Mouse (Mus musculus) retina, postnatal 7 days (tissue): Measurements from ENCODE around the gene Itih4.

Source experiments
- DNase-seq: peaks from one replicate; pipeline ENCODE4 v3.0.0-alpha.2; 2012; ENCODE audit warnings: low read depth, low spot score

Itih4 gene

GRCm38 (mm10) chr14:30878958-30879571 is 7.2 kb upstream of the Itih4 start, which contains the start of gene Mustn1:
Gene Mustn1, plus strand, starts transcription at chr14:30879200.
- no peak for DNase-seq

DNA sequence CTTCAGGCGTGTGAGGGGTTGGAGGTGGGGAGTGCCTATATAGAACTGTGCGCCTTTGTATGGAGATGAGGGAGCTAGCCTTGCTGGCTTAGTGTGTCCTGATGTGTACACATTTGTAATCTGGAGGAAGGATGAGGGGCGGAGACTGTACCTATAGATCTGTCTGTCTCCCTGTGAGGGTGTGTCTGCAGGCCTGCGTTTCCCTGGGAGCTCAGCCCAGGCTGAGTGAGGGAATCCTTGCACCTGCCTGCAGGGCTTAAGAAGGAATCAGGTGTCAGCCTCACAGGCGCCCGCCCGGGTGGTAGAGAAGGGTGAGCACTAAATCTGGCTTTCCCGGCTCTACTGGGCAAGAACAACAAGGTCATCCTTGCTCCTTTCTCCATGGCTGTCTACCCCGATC is 6.5 kb upstream of the Itih4 start:
- DNase-seq, result no peak

DNA sequence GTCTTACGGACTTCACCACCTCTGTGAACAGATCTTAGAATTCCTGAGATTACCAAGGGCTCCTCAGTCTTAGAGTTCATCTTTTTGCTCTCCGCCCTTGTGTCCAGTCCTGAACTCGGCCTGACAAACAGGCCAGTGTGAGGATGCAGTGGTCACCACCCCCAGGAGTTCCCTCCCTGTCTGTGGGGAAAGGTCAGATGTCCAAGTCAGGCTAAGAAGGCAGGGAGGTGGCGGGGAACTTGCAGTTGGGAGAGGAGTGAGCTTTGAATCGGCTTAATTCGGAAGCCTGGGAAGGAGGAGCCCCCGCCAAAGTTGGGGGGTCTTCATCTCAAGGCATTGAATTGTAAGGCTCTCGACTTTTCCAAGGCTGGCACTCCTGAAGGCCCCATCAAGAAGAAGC is 6.0 kb upstream of the Itih4 start:
- no peak for DNase-seq

DNA sequence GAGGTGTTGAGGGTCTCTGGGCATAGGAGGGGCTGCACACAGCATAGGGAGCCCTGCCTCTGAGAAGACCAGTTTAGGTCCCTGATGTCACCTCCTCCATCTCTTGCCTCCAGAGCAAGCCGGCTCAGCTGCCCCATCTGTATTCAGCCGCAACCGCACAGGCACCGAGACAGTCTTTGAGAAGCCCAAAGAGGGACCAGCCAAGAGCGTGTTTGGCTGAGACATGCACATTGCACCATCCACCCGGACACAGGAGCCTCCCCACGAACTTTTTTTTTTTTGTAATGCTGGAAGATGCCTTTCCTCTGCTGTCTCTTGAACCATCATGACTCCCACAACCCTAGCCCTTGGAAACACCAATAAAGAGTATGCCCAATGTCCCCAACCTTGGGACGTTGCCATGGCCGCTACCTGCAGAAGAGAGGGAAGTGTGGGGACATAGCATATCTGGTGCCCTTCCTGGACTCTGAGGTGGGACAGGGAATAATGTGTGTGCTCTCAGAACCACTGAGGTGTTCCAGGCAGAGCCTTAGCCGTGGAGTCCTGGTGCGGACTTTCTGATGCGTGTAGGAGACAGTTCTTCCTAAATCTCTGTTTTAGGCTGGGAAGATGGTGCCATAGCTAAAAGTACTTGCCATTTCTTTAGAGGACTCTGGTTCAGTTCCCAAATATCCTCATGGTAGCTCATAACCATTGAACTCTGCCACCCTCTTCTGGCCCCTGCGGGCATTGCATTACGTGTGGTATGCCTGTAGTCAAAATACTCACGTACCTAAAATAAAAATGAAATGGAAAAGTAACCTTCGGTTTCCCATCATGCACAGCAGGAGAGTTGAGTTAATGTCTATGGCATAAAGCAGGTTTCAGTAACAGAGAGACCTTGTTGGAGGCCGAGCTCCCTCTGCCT is 5.2 kb upstream of the Itih4 start:
- no peak for DNase-seq

DNA sequence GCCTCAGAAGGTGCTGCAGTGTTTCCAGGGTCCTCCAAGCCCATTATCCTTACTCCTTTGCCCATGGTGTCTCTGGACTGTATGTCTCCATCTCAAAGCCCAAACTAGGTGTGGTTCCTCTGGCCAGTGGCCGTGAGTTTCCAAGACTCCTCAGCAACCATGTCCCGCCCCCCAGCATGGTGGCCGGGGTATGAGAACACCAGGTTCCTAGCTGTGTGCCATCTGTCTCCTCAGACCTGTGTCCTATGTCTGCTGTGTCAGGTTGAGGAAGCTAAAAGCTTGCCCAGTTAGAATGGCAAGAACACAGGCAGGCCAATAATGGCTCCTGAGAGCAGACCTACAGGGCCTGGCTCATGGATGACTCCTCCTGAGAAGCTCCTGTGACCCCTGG is 4.6 kb upstream of the Itih4 start:
- no peak for DNase-seq

GRCm38 (mm10) chr14:30885298-30885697 is 978 bp upstream of the Itih4 start:
- no peak for DNase-seq

DNA sequence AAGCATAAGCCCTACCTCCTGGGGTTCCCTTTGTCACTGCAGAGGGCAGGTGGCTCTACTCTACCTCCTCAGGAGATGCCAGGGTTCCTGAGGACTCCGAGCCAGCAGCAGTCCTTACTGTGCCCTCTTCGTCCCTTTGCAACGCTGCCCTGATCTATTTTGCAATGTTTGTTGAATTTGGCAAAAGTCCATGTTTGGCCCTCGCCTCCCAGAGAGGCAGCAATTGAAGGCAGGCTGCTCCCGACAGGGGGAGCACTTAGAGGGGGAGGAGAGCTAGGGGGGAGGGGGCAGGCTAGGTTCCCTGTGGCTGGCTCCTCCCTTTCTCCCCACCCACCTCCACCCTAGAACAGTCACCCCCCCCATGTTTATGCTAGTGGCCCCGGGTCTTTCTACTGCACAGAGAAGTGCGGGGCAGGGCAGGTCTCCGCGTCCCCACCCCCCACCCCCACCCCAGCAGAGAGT is 2.0 kb downstream of the Itih4 start:
- DNase-seq, result no peak

- DNase-seq, result no peak
Observed at GRCm38 (mm10) chr14:30899972-30900371, 13.7 kb downstream of the Itih4 start.

GRCm38 (mm10) chr14:30902628-30903027 is 16.4 kb downstream of the Itih4 start:
- DNase-seq, result no peak

DNA sequence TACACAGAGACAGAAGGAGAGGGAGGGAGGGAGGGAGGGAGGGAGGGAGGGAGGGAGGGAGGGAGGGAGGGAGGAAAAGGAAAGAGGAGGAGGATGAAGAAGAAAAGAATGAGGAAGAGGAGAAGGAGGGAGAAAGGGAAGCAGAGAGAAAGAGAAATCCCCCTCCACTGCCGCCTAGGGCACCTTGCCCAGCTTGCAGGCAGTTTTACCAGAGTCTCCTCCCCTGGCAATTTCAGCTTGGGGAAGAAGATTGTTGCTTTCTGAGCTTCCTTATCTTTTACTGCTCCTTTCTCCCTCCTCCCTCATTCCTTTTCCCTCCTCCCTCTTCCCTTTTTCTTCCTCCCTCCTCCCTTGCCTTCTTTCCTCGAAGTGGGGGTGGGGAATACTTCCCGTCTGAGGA is 16.8 kb downstream of the Itih4 start:
- no peak for DNase-seq

- no peak for DNase-seq
Observed at GRCm38 (mm10) chr14:30904307-30904706, 18.0 kb downstream of the Itih4 start.

GRCm38 (mm10) chr14:30906001-30906400 is 19.7 kb downstream of the Itih4 start:
- DNase-seq, result no peak

- DNase-seq, result no peak
Observed at GRCm38 (mm10) chr14:30907814-30908265, 21.6 kb downstream of the Itih4 start.

DNA sequence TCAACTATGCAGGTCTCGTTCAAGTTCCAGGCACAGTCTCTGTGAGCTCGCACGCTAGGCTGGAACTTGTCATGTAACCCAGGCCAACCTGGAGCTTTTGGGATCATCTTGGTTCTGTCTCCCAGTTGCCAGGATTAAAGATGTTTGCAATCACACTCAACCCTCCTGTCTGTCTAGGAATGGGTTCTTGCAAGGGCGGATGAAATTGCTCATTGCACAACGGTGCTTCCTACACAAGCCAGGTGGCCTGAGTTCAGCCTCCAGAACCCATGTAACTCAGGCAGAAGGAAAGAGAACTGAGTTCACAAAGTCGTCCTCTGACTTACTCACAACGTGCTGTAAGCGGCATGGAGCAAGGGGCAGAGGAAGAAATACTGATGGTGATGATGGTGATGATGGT is 24.9 kb downstream of the Itih4 start:
- no peak for DNase-seq

DNA sequence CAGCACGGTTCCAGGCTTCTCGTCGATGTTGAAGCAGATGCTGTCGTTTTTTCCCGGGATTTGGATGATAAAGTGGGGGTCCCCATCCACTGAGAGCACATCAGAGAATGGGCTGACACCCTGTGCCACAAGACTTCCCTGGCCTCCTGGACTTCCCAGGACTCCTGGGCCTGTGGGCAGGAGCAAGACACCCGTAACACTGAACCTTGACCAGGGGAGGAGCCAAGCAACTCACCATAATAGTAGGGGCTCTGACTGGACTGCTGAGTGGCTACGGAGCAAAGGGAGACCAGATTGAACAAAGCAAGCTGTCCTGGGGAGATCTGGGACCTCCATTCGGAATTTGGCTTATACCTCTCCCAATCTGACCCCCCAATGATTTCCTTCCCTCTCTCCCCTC is 26.4 kb downstream of the Itih4 start:
- no peak for DNase-seq

DNA sequence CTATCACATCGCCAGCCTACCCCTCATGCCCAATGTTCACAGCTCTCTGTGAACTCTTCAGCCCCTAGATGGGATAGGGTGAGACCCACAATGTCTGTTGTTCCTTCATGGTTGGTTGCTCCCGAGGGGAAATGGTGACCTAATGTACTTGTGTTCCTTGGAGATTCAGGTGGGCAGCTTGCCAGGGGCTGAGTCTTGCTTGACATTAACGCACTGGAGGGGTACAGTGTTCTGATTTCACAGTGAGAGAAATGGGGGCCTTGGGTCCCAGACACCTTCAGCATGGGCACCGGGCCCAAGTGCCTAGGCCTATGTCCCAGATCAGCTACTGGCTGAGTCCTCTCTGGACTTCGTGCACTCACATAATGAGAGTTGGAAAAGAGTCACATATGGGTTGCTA is 27.1 kb downstream of the Itih4 start:
- no peak for DNase-seq

DNA sequence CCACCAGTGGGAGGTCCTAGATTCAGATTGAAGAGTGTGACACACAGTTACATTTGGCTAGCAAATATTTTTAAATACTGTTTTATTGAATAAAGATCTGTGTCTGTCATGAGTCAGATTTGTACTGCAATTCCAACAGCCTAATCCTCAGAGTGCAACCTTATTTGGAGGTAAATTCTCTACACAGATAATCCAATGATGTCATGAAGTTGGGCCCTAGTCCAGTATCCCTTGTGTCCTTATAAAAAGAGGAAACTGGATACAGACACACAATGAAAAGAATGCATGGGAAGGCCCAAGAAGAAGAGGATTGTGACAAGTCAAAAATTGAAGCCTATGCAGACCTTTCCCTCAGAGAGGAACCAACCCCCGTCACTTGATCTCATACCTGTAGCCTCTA is 30.2 kb downstream of the Itih4 start:
- no peak for DNase-seq

DNA sequence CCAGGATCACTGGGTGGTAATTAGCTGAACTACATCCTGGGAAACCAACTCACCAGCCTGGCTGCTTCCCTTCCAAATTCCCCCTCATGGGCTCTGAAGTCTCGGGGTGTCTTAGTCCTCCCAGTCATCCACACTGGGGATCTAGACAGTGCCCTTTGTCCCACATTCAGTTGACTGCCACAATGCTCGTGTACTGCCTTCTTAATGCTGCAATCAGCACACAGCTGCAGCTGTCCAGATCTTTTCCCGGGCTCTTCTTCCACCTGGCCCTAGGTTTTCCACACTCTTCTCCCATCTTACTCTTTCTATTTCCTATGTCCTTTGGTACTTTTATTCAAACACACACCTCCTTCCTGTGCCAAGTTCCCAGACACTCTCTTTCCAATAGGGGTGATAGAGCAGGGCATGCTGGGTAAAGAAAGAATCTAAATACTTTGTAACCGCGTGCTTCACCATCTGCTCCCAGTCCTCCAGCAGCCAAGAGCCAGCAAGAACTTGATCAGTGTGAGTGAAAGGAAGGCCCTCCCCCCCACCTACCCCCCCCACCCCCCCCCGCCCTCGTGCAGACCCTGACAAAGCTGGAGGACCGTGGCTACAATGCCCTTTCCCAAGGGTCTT is 35.9 kb downstream of the Itih4 start:
- no peak for DNase-seq

DNA sequence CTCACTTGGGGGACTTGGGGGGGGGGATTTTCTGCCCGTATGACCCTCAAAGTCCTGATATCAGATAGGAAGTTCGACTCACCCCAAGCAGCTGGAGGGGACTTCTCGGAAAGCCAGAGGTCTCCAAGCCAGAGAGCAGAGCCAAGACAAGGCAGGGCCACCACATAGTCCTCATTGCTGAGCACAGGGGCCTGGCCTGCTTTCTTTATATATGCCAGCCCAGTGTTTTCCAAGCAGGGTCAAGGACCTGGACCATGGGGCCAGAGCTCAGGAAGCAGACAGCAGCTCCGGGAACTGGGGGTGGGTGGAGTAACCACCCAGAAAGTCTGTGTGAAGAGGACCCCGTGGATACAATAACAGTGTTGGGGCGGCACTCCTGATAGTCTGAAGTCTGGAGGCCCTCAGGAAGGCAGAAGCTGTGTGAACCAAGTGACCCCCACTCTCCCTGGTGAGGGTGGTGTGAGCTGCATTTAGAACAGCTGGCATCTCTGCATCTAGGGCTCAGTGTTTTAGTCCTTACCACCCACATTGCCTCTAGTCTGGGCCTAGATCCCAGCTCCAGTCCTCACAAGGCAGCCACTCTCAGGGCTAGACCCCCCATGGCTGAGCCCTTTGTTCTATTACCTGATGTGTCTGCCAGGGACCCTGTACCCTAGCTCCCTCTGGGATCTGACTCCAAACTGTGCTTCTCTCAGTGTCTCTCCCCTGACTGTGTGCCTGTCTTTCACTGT is 37.3 kb downstream of the Itih4 start, which contains the start of gene Itih3:
Itih3 (minus strand) TSS at position 386 of the 731 bp plus-strand sequence.
- no peak for DNase-seq

GRCm38 (mm10) chr14:30925492-30925891 is 39.2 kb downstream of the Itih4 start:
- no peak for DNase-seq

DNA sequence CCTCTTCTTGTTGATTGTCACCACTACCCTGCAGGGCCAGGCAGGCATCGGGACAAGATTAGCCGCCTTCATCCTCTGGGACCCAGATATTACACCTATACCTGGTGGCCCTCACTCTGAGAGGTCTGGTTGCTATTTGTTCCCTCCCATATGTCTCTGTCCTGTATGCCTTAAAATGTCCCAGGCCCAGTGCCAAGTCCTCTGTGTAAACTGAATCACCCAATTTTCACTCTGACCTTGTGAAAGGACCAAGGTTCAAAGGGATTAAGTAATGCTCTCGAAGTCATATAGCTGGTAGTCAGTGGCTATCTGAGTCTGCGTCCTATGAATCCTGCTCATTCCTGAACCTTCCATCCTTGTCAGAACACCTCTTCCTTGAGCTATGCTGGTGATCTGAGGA is 44.1 kb downstream of the Itih4 start:
- no peak for DNase-seq

DNA sequence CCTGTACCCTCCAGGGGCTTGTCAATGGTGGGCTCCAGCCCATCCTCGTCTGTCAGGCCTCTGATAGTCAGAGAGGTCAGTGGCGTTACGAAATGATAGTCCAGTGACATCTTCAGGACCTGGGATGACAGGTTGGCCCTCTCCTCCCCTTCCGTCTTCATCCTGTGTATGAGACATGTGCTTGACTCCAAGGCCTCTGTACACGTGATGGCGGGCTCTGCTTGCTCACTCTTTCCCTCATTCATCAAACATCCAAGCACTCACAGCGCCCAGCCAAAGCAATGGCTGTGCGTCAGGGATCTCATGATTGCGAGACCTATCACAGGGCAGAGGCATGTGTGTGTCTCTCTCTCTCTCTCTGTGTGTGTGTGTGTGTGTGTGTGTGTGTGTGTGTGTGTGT is 47.1 kb downstream of the Itih4 start:
- no peak for DNase-seq
